Mouse (Mus musculus) kidney, adult 8-10 months (tissue): ENCODE data around the gene Ccdc186.

Experiments
- DNase-seq, 2 experiments: peaks; one replicate each; pipeline ENCODE4 v3.0.0; 2022

Ccdc186 gene

DNA sequence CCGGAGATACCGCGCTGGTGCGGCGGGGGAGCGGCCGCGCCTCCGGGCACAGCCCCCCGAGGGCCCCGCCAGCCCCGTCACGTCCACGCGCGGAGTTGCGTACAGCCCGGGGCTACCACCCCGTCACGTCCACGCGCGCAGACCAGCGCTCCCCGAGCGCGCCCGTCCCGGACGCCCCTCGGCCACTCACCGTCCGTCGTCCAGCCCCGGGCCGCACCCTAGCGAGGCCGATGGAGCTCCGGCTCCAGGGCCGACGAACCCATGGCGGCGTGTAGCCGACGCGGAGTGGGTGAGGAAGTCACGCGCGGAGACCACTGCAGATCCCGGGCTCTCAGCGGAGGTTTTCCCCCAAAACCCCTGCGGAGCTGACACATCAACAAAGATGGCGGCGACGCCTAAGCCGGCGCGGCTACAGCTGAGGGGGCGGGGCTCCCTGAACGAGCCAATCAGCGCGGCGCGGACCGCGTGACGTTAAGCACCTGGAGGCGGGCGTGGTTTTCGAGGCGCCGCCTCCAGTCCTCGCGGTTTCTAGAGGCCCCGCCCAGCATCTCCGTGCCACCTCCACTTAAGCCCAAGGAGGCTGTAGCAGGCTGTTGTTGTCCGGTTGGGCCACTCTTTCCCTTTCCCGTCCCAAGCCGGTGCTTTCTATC lies at the start of gene Ccdc186:
Gene Ccdc186, minus strand, starts transcription at position 393 of the 650 bp plus-strand sequence.
- DNase-seq: peak; percentile 93 to 97

DNA sequence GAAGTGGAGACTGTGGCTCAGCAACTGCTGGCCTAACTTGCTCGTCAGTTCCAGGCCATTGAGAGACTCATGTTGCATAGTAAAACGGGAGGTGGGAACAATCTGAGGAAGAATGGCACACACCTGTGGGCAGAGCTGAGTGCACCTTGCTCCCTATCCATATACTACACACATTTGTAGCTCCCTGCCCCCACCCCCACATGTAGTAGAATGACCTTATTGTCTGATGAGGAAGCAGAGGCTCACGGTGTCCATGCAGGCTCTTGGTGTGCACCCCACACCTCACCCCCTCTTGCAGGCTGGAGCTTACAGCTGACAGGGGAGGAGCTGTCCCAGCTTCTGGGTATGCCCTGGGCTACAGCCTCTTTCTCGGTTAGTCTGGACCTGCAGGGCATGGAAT lies 45.7 kb upstream of the Ccdc186 start:
- DNase-seq: no peak

DNA sequence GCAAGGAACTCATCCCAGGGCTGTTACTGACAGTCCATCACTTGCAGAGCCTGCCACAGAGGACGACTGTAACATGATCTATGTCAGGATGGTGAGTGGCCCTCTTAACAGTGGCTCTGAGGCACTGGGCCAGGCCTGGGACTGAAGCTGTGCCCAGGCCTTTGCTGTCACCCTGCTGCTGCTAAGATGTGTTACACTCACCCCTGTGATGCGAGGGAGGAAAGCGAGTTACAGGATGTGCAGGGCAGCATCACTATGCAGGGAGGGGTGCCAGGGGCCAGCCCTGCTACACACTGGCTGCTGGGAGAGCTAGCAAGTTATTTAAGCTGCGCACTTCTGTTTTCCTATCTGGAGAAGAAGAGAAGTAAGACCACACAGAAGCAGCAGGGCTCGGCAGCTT lies 34.5 kb upstream of the Ccdc186 start:
- no peak for DNase-seq

DNA sequence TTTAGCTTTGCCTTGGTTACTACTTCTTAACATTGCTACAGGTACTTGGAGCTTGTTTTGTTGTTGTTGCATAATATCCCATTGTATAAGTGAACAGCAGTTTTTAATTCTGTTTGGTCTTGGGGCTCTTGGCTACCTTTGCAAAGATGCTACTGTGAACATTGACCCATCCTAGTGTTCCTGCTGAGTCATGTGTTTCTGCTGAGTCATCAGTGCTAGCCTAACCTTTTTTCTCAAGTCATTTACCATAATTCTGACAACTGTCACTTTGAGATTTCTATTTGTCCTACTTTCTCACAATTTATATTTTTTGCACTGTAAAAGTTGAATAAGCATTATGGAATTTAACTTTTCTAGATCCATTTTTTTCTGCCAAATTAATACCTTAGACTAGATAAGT lies 30.6 kb upstream of the Ccdc186 start:
- no peak for DNase-seq

DNA sequence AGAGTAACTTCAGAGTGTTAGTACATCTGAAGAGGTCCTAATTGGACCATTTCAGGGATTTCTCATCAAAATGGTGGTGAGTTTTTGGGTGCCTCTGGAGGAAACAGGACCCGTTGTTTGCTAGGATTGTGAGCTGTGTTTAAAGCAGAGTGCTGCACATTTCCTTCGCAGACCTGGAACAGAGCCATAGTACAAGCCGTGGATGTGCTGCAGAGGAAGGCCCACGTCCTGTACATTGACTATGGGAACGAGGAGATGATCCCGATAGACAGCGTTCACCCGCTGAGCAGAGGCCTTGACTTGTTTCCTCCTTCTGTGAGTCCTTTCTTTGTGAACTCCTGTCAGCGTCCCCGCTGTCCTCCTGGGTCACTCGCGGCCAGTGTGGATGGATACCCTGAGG lies 21.0 kb upstream of the Ccdc186 start:
- no peak for DNase-seq

DNA sequence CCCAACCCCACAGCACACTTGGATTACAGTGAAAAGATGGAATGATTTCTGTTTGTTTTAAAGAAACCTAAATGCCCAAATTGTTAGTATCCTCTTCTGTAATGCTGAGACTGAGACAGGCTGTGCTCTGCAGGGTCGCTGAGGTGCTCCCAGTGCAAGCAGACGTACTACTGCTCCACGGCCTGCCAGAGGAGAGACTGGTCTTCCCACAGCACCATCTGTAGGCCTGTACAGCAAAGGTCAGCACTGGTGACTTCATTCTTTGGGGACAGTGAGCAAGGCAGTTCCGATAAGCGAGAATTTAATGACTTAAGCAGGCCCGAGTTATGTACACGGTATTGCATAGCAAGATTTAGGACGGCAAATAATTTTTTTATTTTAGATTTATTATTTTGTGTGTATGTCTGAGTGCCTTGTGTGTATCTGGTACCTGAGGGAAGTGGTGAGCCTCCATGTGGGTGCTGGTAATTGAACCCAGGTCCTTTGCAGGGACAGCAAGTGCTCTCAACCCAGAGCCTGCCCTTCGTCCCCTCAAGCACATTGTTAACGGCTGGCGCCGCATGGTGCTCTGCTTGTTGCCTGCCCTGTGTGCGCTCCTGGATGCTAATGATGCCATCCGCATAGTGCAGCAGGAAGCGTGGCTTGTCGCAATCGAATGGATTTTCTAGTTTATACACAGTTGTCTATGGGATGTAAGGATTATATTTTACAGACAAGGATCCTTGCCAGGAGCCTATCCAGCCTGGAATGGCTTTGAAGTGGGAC lies 17.1 kb upstream of the Ccdc186 start:
- no peak for DNase-seq

DNA sequence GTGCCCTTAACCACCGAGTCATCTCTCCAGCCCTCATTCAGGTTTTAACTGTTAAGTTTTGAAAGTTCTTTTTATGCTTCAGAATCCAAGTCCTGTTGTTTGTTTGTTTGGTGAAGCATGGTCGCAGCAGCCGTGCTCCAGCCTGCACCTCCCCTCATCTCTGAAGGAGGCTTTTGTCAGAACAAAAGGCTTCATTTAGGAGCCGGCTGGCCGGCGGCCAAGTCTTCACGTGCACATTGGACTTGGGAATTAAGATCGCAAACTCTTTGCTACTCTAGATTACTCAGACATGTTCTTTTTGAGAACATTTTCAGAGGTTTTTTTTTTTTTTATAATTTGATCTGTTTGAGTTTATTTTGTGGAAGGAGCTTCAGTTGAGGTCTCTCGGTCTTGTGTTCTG lies 13.3 kb upstream of the Ccdc186 start:
- DNase-seq: peak in 1 of 2 experiments; percentile 69

DNA sequence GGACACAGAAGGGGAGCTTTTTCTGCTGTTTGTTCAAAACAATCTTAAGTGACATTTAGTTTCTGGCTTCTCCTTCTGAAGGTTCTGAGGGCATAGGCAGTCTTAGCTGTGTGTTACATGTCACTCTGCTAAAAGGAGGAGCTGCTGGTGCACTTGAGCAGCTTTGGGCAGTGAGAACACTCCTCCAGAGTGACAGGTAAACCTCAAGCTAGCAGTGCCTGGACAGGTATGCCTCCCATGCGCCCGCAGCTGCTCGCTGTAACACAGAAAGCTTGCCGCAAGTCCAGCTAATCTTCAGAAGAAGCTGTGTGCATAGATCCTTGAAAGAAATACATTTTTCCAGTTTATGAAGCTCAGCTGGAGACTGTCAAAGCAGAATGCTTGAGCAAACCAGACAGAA lies 8.2 kb upstream of the Ccdc186 start:
- DNase-seq: no peak

DNA sequence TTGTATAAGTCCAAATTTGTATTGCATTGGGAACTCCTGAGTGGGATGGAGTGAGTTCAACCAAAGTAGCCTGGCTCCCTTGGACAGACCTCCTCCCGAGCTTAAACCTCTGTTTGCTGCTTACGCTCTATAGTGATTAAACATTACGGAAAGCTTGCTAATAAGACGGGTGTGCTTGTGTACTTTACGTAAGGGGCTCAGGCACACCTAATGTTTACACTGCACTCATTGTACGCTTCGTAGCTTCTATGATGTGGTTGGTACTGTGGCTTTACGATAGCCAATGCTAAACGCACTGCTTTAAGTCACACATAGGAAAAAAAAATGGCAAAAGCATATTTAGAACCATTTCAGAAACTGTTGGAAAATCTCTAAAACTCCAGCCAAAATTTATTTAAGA lies 7.3 kb upstream of the Ccdc186 start:
- DNase-seq: no peak

DNA sequence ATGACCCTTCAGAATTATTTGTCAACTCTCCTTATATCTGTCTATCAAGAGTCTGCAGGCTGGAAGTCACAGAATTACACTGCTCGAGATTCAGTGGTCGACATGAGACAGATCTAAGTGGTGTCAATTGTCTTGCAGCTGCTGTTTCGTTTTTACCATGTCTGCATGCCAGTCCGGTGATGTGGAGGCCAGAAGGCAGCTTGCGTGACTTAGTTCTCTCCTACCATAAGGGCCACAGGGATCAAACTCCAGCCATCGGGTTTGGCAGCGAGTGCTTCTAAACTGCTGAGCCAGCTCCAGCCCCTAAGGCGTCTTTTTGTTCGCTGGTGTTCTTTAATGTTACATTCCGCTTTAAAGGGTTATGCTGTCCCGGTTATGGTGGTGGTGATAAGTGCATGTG lies 6.3 kb upstream of the Ccdc186 start:
- DNase-seq: peak; percentile 32 to 48

DNA sequence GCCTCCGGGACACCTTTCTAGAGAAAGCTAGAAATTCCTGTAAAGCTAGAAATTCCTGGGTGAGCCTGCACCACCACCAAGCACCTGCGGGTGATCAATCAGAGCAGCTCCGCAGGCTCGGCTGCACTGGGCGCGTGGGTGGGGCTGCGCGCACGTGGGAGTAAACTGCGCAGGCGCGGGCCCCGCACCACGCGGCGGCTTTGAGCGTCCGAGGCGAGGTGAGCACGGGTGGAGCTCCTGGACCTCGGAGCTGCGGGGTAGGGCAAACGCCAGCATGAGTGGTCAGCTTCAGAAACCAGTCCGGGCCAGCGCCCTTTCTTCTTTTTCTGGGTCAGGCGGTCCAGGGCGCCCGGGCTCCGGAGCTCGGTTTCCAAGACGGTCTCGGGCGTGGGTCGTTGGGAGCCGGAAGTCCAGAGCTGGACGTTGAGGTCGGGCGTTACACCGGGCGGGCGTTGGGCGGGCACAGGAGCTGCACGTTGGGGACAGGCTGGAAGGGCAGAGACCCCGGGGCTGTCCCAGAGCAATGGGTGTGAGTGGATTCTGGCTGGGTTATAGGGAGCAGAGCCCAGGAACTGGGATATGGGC lies 4.1 kb upstream of the Ccdc186 start, which contains the start of gene Tdrd1:
Gene Tdrd1, plus strand, starts transcription at position 163 of the 585 bp plus-strand sequence.
- DNase-seq: no peak

DNA sequence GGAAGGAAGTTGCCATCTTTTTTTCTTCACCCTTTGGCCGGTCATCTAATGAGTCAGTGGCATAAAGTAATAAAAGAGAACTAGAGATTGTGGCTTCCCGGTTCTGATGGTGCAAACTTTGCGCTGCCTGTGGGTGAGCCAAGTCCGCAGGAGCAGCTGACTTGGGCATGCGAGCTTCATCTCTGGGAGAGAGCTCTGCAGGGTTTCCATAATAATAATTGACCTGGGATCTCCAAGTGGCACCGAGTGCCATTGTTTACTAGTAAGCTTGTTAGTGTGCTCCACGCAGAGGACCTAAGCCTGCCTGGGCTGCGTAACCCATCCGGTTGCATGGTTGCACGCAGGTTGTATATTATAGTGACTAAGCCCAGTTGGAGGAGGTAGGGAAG lies 452 bp upstream of the Ccdc186 start:
- no peak for DNase-seq

DNA sequence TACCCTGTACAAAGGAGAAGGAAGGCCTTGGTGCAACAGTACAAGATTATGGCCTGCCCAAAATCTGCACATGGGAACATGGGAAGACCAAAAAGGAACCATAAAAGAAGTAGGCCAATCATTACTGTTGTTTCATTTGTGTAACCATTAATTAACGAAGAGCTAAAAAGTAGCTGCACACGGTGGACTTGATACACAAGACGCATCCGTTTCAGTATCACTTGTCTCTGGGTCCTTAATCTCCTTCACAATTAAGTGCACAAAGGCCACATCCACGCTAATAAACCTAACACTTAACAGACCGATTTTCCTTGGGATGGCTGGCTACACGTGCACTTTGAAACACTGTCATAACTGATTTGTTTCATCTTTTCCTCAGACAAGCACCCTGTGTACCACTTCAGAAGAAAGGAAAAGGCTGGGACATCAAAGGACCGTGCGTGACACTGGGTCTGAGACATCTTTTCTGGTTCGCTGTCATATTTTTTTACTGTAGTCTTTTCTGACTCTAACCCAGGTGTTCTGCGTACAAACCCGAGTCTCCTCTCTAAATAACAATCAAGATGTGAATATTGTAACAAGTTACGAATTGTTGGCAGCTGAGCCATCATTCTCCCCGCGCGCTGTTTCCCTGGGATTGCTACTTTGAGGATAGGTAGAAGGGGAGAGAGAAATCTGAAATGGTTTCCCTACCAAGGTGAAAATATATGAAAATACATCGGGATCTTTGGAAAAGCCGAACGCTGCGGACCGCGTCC lies 771 bp downstream of the Ccdc186 start:
- peak in 1 of 2 experiments; percentile 15 for DNase-seq

DNA sequence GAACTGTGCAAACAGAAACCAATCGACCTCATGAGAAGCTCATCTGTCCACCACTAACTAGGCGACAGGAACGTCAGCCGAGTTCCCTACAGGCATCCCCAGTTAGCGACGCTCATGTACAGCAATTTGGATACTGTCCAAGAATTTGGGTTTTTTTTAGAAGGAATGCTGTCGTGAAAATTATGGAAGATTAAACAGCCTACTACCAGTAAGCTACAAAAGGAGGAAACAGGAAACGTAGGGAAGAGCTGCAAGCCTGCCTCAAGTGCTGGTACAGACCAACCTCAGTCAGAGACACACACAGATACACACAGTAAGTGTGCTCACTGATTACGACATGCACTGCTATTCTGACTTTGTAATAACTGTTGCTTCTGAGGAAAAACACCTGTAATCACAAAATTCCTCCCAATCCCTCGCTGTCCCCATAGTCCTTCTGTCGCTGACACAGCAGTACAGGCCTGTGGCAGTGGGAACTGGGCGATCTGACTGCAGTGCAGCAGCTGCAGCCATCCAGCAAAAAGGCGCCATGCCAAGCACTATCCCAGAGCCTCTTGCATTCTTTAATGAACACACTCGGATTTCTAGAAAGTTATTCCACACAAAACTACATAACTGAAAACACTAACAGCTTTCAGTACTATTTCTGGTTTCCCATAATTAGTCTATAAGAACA lies 4.0 kb downstream of the Ccdc186 start:
- DNase-seq: no peak

DNA sequence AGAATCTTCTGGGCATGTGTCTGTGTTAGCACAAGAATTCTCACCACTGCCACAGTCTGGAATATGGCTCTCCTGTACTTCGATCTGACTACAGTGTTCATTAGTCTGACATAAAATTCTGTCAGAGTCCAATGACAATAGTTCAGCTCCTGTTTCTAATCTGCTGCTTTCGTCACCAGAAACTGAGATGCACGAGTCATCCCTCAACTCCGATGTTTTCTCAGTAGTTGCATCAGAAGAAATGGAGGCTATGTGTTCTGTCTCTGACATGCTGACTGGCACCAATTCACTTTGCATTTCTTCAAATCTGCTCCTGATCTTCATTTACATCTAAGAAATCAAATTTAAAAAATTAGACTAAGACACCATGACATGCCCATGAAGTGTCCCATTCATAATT lies 8.6 kb downstream of the Ccdc186 start:
- no peak for DNase-seq

DNA sequence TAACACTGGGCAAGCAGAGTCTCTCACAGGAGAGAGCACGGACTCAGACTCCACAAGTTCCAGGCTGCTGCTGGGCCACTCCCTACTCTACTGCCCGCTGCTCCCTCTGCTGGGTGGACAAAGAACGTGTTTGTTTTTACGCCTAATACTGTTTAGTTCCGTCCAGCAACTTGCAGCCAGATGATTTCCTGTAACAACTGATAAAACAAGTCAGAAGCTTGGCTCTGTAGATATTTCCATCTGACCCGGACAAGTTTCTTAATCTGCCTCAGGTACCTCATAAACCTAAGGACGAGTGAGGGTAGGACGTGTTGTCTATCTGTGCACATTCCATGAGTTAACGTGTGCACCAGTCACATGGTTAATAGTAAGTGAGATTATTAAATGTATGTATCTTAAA lies 10.4 kb downstream of the Ccdc186 start:
- peak; percentile 38 to 63 for DNase-seq

DNA sequence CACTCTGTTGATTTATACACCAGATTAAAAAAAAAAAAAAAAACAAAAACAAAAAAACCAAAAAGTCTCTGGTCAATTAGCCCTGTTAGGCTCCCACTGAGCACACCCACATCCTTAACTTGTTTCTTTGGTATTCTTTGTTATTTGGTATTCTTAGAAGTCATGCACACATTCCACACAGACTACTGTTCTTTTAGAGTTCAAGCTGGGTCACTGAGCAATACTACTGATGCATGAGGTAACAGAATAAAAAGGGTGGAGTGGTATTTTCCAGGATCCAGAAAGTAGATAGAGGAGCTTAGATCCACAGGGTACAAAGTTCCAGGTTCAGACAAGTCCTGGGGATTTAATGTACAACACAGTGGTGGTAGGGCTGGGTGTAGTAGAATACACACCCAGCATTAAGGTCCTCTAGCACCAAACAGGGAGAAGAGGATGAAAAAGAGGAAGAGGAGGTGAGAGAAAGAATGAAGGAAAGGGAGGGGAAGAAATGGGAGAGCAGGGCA lies 11.3 kb downstream of the Ccdc186 start:
- DNase-seq: no peak

DNA sequence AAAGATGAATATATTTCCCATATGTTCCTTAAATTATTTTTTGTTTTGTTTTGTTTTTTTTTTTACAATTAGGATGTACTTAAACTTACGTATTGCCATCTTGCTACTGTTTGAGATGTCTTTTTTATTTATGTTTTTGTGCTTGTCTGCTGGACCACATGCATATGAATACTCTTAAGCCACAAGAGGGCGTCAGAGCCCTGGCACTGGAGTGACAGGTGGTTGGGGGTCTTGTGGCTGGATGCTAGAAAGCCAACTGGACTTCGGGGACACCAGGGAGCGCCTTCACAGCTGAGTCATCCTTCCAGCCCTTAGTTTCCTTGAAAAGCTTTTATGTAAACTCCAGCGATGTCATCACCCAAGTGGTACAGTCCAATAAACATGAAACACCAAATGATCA lies 13.2 kb downstream of the Ccdc186 start:
- no peak for DNase-seq

DNA sequence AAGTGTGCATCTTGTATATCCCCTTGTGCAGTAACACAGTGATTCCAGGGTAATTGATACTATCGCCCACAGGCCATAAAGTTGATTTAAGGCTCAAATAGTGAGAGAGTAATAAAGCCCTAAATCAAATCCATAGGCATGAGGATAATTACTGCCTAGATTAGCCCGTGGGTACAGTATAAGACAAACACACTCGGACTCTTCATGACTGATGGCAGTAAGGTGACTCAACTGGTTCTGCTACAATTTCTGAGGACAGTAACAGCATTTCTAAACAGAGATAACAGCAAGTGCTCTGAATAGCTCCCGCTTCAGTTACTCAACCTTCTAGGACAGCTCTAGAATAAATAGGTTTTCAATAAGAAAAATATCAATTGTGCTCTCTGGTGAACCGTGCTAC lies 14.9 kb downstream of the Ccdc186 start:
- no peak for DNase-seq

DNA sequence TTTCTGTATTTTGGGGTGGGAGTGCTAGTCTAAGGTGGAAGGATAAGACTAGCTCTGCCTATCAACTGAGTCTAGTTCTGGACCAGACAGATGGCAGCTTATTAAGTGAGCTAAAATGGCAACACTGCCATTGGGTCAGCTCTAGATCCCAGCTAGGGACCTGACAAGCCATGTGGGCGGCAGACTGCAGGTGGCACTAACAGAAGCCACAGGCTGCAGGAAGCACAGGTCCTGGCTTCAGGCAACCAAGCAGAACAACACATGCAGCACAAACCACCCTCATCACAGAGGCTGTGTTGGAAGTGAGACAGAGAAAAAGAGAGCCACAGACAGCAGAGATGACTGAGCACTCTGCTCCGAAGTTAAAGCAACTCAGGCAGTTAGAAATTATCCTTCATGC lies 16.6 kb downstream of the Ccdc186 start:
- DNase-seq: no peak

DNA sequence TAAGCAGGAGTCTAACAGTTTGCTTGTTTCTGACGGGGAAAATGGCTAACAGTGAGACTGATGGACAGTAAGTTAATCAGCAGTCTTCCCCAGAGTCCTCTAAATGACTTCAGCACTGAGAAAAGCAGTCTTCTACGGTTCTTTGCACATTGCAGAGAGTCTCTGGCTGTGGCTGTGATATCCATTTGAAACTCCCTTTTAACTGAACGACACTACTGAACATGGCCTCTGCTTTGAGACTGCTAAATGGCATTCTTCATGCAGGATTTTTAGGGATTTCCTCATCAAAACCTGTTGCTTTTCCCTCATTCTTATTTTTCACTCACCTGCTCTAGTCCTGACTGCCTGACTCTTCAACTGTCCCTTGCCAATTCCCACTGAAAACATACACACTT lies 19.6 kb downstream of the Ccdc186 start:
- no peak for DNase-seq

DNA sequence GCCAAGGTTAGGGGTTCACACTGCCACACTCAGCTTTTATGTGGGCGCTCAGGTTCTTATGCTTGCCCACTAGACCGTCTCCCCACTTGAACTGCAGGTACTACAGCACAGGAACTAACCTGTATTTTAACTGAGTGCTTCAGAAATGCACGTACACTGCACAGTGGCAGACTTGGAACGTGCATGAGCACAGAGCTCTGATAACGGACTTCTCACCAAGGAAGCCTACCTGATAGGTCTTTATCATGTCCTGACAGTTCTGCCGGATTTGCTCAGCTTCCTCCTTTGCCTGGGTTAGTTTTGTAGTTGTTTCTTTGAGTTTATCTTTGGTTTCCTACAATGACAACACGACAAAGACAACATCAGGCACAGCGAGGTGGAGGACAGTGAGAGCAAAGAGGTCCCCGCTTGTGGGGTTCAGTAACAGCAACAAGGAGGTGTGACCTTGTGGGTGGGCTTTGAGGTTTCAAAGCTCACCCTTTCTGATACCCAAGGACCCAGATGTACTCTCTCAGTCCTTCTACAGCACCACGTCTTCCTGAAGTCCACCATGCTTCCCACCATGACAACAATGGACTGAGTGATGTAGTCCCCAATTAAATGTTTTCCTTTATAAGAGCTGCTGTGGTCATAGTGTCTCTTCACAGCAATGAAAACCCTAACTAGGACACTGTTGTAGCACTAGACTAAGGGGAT lies 20.2 kb downstream of the Ccdc186 start:
- no peak for DNase-seq
